Mouse (Mus musculus) ovary, adult 18-20 months (tissue): ENCODE data around the gene Ppif.

ENCODE experiments used
- DNase-seq: peaks from one replicate; pipeline ENCODE4 v3.0.0; 2022; ENCODE audit warnings: low spot score, mixed read lengths

Gene Ppif

GRCm38 (mm10) chr14:25736589-25736988 lies 42.6 kb downstream of the Ppif start:
- DNase-seq: peak; percentile 68

- DNase-seq: no peak
These were observed 44.6 kb downstream of the Ppif start for GRCm38 (mm10) chr14:25738591-25739001.

GRCm38 (mm10) chr14:25739957-25740565 lies 46.1 kb downstream of the Ppif start:
- no peak for DNase-seq

GRCm38 (mm10) chr14:25741211-25741610 lies 47.3 kb downstream of the Ppif start:
- DNase-seq: no peak

GRCm38 (mm10) chr14:25741840-25742367 lies 48.0 kb downstream of the Ppif start:
- no peak for DNase-seq

GRCm38 (mm10) chr14:25742943-25743342 lies 49.0 kb downstream of the Ppif start:
- no peak for DNase-seq

GRCm38 (mm10) chr14:25745365-25746184 lies 51.6 kb downstream of the Ppif start:
- DNase-seq: no peak

- no peak for DNase-seq
These were observed 52.4 kb downstream of the Ppif start for GRCm38 (mm10) chr14:25746371-25746770.

GRCm38 (mm10) chr14:25746971-25747945 lies 53.3 kb downstream of the Ppif start:
- no peak for DNase-seq

GRCm38 (mm10) chr14:25747996-25748756 lies 54.2 kb downstream of the Ppif start:
- no peak for DNase-seq

- DNase-seq: no peak
These were observed 55.4 kb downstream of the Ppif start for GRCm38 (mm10) chr14:25749143-25749909.
